Mouse (Mus musculus) monocyte, adult 59 days (primary cell): ENCODE data around the gene Cbl. TPM values are rescaled to one million over a fixed set of nuclear protein-coding genes. Genes with fewer than 3 reads are reported as not detected.

Source experiments
- total RNA-seq, 2 experiments: library from RNA; stranded (reverse); gene quantifications; one replicate each; pipeline ENCODE4 v1.2.4; 2023

Cbl gene
- total RNA-seq = 100 to 1,000 TPM; 223 to 230 TPM

DNA sequence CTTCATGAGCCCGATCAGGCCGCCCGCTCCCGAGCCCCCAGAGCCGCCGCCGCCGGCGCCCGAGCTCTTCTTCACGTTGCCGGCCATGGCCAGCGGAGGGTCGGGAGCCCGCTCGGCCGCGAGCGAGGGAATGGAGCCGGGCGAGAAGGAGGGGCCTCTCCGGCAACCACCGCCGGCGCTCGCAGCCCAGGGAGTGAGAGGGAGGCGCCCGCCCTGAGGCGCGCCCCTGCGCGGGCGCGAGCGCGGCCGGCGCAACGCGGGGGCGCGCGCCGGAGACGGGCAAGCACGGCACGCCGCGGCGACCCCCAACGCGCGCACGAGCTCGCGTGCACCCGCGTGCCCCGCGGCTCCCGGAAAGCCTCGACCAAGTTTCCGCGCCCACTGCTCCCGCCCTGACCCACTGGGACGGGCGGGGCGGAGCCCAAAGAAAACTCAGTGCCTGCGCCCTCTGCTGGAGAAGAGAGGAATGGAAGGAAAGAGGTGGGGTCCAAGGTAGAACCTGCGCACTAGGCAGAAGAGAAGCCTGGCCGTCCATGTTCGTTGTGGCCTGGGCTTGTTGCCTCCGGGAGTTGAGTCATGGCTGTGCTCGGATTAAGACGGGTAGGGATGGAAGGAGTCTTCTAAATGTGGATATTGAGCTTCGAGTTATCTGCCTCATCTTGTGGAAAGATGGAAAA, at the start of gene Cbl:
TSS of gene Cbl (minus strand) at position 248 of the 677 bp plus-strand sequence.

GRCm38 (mm10) chr9:44268432-44268831, 34.6 kb upstream of the Cbl start, which contains the start of gene Nlrx1:
Nlrx1 (minus strand) TSS chr9:44268599.

GRCm38 (mm10) chr9:44251314-44251713, 17.5 kb upstream of the Cbl start, which contains the start of gene Pdzd3:
Pdzd3 (minus strand) TSS chr9:44251471.

DNA sequence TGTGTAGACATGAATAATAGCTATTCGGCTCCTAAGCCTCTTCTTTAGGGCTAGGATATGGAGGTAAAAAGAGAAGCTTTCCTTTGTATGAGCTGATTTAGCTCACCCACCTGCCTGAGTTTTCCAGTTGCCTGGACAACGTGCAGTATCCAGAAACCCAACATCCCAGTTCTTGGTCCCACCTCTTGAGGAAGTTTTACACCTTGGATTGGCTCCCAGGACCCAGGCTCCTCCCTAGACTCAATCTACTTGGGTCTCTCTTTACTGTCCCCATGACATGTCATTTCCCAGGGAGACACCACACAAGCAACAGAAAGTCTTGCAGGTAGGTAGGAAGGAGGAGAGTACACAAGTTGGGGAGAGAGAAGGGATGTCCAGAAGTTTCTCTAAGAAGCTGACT, 6.5 kb upstream of the Cbl start, which contains the start of gene Ccdc153:
TSS of gene Ccdc153 (plus strand) at position 278 of the 400 bp plus-strand sequence.

DNA sequence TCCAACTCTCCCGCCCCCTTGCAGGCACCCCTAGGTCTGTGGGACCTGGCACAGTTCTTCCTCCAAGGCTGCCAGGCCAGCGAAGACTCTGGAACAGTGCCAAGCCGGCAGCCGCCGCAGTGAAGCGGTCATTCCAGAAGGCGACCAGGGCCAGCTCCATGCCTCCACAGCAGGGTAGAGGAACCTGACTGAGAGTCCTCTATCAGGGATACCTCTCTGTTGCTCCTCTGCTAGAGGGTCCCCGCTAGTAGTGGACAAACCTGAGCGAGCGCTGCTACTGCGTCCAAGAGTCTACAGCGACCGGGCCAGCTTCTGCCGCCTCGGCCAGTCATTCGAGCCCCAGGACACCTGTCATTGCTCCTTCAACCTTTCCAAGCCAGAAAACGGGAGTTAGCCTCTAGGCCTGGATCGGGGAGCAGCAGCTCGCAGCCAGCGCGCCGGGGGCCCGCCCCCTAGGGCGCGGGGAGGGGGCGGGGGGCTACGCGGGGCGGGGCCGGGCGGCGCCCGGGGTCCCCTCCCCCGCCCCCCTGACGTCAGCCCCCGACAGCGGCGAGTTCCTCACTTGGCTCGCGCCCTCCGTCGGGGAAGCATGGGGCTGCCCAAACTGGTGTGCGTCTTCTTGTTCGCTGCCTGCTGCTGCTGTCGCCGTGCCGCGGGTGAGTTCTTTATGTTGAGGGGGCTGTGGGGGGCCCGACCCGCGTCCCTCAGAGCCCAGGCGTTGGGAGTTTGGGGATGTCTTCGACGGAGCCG, 99.6 kb downstream of the Cbl start, which contains the start of gene Mcam:
TSS of gene Mcam (plus strand) at position 369 of the 750 bp plus-strand sequence.

GRCm38 (mm10) chr9:44113105-44113789, 120.6 kb downstream of the Cbl start, which contains the start of the genes Gm49380 and Rnf26:
Gm49380 (minus strand) TSS chr9:44113500.
Rnf26 (minus strand) TSS chr9:44113517.

GRCm38 (mm10) chr9:44107110-44107509, 126.7 kb downstream of the Cbl start, which contains the start of gene C1qtnf5:
C1qtnf5 (plus strand) TSS chr9:44107245.

DNA sequence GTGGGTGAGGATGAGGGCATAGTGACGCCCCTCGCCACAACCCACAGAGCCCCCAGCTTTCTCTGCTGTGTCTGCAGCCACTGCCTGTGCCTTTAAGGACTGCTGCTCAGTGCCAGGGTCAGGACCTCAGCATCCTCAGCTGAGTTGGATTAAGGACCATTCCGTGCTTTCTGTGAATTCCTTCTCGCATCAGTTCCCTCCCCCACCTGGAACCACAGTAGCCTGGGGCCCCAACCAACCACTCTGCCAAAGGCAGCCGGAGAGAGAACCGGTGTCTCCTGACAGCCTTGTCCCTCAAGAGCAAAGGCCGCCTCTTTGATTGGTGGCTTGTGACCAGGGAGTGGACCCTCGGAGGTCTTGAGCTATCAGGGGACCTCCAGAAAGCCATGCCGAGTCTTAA, 132.4 kb downstream of the Cbl start, which contains the start of gene Mfrp:
TSS of gene Mfrp (plus strand) at position 240 of the 400 bp plus-strand sequence.

Other genes with a start within 250 kb of the Cbl start
- 1 to 10 TPM; 3.4 to 8.3 TPM for gene Thy1, start 190.7 kb downstream of the Cbl start, total RNA-seq
- gene Usp2, start 167.0 kb downstream of the Cbl start, total RNA-seq = 1 to 10 TPM; 4.6 to 7.1 TPM
- gene Mfrp, start 132.3 kb downstream of the Cbl start, total RNA-seq = not detected
- not detected for gene C1qtnf5, start 126.8 kb downstream of the Cbl start, total RNA-seq
- not detected for gene Gm49380, start 120.5 kb downstream of the Cbl start, total RNA-seq
- gene Rnf26, start 120.5 kb downstream of the Cbl start, total RNA-seq = 10 to 100 TPM; 13.9 to 14.0 TPM
- gene Mcam, start 99.6 kb downstream of the Cbl start, total RNA-seq = under 1 TPM in 1 of 2 experiments, not detected in 1; 0.16 TPM
- gene Ccdc153, start 6.6 kb upstream of the Cbl start, total RNA-seq = not detected
- gene Pdzd3, start 17.4 kb upstream of the Cbl start, total RNA-seq = under 1 TPM; 0.49 to 0.58 TPM
- 10 to 100 TPM; 39.1 to 44.7 TPM for gene Nlrx1, start 34.5 kb upstream of the Cbl start, total RNA-seq
- gene Abcg4, start 54.6 kb upstream of the Cbl start, total RNA-seq = not detected
- 10 to 100 TPM; 30.5 to 31.9 TPM for gene Hinfp, start 71.6 kb upstream of the Cbl start, total RNA-seq
- 10 to 100 TPM; 25.9 to 31.5 TPM for gene C2cd2l, start 86.2 kb upstream of the Cbl start, total RNA-seq
- 10 to 100 TPM; 19.9 to 29.9 TPM for gene Dpagt1, start 92.0 kb upstream of the Cbl start, total RNA-seq
- gene H2afx, start 100.6 kb upstream of the Cbl start, total RNA-seq = 10 to 100 TPM; 21.6 to 22.2 TPM
- 10 to 100 TPM; 19.4 to 20.5 TPM for gene Hmbs, start 110.2 kb upstream of the Cbl start, total RNA-seq
- gene Vps11, start 127.6 kb upstream of the Cbl start, total RNA-seq = 10 to 100 TPM; 42.6 to 42.7 TPM
- gene Hyou1, start 145.4 kb upstream of the Cbl start, total RNA-seq = 100 to 1,000 TPM; 109 TPM
- 10 to 100 TPM; 18.5 to 22.0 TPM for gene Slc37a4, start 162.8 kb upstream of the Cbl start, total RNA-seq
- 1,000 to 10,000 TPM; 1,774 to 1,864 TPM for gene Rps25, start 173.1 kb upstream of the Cbl start, total RNA-seq
- gene Trappc4, start 173.6 kb upstream of the Cbl start, total RNA-seq = 10 to 100 TPM; 50.5 to 54.3 TPM
- gene Ccdc84, start 184.5 kb upstream of the Cbl start, total RNA-seq = 10 to 100 TPM; 23.7 to 28.9 TPM
- gene Foxr1, start 207.1 kb upstream of the Cbl start, total RNA-seq = not detected
- gene Upk2, start 220.9 kb upstream of the Cbl start, total RNA-seq = not detected
- gene Bcl9l, start 248.8 kb upstream of the Cbl start, total RNA-seq = 10 to 100 TPM; 22.6 to 24.3 TPM